Mouse (Mus musculus): ENCODE measurements at regions not wholly inside any gene's neighbourhood (a gene's known extent, or its start where the extent isn't known, plus 50 kb on each side); places are given as distances from the start of the nearest gene placed in this dataset.

DNA sequence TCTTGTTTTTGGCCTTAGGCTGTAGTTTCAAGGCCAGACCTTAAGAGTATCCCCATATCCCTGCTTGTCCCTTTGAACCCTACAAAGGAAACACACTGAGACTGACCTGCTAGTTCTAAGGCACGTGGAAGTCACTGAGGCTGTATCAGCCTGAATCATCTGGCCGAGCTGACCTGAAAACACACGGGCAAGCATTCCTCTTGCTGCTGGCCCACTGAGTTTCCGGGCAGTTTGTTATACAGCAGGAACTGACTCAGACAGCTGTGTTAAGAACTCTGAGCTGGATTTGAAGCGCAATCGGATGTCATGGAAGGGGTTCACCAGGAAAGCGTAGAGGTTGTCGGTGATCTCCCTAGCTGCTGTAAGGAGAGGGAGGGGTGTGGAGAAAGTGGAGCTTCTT, 75.9 kb upstream of the Zc3h12a start:
- DNase-seq (ENCODE audit: low read depth) = no peak

DNA sequence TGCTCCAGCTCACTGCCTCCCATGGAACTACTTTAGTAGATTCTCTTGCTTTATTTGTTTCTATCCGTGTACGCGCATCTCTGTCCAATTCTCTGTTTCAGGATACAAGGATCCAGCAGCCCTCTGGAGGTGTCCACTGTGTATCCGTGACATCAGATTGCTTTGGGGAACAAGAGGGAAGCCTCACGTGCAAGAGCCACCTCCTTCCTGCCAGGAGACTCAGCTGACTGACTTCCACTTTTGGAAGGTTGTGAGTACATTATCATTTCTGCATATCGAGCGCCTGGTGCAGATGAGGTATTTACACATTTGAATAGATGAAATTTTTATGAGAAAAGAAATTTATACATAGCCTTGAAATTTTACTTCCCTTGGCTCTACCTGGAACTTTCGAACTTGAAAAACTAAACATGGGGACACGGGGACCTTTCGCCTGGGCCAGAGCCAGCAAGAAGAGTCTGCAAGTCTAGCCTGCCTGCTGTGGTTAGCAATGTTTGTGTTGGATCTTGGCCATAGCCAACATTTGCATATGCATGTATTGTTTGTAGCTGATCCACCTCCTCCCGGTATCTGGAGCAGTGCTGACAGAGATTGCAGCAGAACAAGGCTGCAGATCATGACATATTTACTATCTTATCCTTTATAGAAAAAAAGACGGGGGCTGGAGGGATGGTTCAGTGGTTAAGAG, 74.1 kb upstream of the Zc3h12a start:
- no peak for DNase-seq (ENCODE audit: low read depth)

- no peak for DNase-seq (ENCODE audit: low read depth)
These were observed 73.1 kb upstream of the Zc3h12a start for GRCm38 (mm10) chr4:125200762-125201161.

DNA sequence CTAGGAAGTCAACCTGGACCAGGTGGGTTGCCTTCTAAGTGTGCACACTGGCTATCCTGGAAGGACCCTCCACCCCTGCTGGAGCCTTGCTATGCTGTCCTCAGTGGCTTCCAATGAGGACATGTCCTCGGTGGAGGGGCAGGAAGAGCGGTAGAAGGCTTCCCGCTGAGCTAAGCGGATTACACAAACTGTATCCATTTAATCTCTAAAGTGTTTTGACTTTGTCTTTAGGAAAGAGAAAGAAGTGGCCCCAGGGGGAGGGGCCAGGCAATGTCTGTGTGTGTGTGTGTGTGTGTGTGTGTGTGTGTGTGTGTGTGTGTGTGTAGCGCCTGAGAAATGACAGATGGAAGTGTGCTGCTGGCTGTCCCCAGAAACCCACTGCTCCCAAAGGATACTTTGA, 71.6 kb upstream of the Zc3h12a start:
- no peak for DNase-seq (ENCODE audit: low read depth)

GRCm38 (mm10) chr4:125195901-125196435, 68.3 kb upstream of the Zc3h12a start:
- no peak for DNase-seq (ENCODE audit: low read depth)

GRCm38 (mm10) chr4:125194722-125195380, 67.2 kb upstream of the Zc3h12a start:
- DNase-seq (ENCODE audit: low read depth) = no peak

GRCm38 (mm10) chr4:125194298-125194697, 66.7 kb upstream of the Zc3h12a start:
- DNase-seq (ENCODE audit: low read depth) = no peak

- DNase-seq (ENCODE audit: low read depth) = no peak
These were observed 64.0 kb upstream of the Zc3h12a start for GRCm38 (mm10) chr4:125191680-125192079.

DNA sequence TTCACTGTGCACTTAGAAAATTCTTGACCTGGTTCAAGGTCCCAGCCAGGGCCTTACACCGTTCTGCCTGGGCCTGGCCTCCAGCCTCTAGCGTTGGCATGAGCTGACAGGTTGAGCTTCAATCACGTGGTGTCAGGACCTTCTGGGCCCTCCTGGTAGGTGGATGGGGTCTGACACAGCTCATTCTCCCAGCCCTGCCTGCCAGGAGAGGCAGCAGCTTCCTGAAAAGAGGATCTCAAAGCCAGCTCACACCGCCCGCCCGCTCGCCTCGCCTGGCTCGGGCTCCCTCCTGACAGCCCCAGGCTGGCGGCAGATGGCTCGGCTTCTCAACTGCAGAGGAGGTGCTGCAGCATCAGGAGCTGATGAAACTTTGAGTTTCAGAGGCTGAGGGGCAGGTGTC, 63.4 kb upstream of the Zc3h12a start:
- no peak for DNase-seq (ENCODE audit: low read depth)

GRCm38 (mm10) chr4:125189971-125190370, 62.3 kb upstream of the Zc3h12a start:
- no peak for DNase-seq (ENCODE audit: low read depth)

DNA sequence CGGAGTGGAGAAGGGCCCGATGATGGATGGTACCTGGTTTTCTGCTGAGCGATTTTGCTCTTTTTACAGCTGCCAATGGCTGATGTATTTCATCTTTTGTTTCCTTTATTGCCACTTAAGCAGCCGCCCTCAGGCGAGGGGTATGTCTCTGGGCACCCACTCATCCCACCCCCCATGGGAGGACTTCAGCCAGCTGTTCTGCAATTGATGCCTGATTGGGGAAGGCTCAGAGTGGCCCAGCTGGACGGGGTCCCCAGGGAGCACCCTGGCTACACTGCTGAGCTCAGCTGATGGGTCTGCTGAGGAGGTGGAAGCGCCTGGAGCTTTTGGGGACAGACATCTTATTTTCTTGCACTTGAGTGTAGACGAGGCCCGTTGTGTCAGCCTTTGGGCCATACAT, 58.6 kb upstream of the Zc3h12a start:
- DNase-seq (ENCODE audit: low read depth) = no peak

GRCm38 (mm10) chr4:125185076-125185475, 57.4 kb upstream of the Zc3h12a start:
- DNase-seq (ENCODE audit: low read depth) = no peak

DNA sequence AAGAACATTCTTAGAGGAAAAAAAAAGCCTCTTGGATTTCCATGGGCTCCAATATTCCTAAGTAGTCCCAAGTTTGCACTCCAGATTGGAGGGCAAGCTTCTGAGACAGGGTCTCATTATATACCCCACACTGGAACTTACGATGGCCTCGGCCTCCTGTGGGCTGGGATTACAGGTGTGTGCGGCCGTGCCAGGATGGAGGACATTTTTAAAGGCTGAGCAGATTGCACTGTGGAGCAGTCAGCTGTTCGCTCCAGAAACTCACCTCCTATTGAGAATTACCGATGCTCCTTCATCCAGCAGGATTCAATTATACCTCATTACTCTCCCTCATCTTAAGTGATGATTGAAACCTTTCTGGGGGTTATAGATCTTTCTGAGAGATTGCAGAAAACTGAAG, 53.3 kb upstream of the Zc3h12a start:
- no peak for DNase-seq (ENCODE audit: low read depth)

GRCm38 (mm10) chr4:125178552-125178951, 50.9 kb upstream of the Zc3h12a start:
- no peak for DNase-seq (ENCODE audit: low read depth)

- DNase-seq (ENCODE audit: low read depth) = no peak
These were observed 50.0 kb upstream of the Zc3h12a start for GRCm38 (mm10) chr4:125177666-125178065.

Data from naive thymus-derived CD4-positive, alpha-beta T cell, adult 2 months (primary cell).